Mouse (Mus musculus): ENCODE measurements around the gene Pet100.

Pet100 gene

DNA sequence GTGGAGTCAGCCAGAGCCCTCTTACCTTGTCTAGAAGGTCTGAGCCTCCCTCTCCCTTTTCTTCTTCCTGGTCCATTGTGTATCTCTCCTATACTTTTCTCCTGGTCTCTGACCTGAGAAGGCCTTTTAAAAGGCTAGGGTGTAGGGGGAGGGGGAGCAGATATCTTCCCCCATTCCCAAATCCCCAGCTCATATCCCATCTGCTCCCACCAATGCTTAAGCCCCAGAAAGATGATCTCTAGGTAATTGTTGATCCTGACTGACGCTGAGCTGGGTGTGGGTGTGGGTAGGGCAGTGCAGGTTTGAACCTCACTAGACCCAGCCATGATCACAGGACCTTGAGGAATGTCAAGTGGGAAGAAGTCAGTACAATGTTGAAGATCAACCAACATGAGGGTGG lies 4.1 kb downstream of the Pet100 start, which contains the start of gene Pcp2:
Pcp2 (minus strand) TSS at position 101 of the 400 bp plus-strand sequence.
- no peak for DNase-seq (ENCODE audit: low spot score in 2 of 2)

DNA sequence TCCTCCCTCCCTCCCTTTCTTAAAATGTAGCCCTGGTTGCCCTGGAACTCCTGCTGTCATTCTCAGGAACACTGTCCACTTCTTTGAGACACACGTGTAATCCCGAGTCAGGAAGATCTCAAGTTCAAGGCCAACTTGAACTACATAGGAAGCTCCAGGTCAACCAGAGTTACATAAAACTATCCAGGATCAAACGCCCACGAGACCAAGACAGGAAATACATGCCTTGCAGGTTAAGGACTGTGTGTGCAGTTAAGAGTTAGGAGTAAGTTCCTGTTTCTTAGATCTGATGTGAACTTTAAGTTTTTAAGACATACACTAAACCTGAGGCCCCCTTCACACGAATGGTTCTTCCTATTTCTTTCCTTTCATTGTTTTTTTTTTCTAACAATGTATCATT lies 5.6 kb downstream of the Pet100 start:
- no peak for DNase-seq (ENCODE audit: low spot score in 2 of 2)

DNA sequence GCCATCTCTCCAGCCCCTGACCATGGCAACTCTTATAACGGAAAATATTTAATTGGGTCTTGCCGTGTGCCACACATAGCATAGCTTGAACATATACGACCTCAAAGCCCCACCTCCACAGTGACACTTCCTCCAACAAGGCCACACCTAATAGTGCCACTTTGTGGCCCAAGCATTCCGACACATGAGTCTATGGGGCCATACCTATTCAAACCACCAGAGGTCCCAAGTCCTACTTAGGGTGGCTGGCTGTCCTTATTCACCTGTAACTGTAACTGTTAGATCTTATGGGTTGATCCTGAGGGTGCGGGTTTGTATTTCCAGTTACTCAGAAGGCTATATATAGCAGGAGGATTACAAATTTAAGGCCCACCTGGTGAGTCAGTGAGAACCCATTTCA lies 6.7 kb downstream of the Pet100 start:
- DNase-seq (ENCODE audit: low spot score in 2 of 2): no peak

DNA sequence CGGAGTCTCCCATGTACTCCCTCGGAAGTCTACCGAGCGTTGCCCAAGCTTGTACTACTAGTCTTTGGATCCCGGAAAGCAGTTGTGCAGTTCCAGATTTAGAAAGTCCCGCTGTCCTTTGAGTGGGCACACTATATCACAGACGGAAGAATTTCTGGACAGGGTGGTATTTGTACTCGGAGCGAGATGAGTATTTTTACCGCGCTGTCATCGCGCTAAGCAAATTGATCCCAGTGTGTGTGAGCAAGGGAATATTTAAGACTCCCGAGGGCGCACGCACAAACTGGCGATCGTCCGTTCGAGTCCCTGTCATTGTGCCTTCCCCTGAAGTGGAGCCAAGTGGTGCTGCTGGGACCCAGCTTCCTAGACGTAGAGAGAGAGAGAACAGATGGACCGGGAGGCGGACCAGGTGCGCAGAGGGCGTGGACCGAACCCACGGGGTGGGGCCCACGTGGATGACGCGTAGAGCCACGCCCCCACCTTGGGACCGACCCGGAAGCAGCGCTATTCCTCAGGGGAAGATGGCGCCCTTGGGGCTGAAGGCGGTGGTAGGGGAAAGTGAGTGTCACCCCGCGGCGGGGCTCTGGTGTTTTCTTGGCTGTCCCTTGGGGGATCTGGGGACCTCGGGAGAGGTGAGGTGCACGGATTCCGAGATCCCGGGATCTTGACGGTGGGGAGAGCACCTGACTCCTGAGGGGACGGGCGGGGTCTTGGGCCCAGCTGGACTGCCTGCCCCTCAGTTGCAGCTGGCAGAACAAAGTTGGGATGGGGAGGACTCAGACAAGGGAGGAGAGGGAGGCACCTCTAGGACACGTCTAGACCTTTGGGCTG lies 9.5 kb downstream of the Pet100 start, which contains the start of gene Stxbp2:
Stxbp2 (plus strand) TSS at position 309 of the 831 bp plus-strand sequence.
- DNase-seq (ENCODE audit: low spot score in 2 of 2): peak in 1 of 2 experiments; percentile 65

DNA sequence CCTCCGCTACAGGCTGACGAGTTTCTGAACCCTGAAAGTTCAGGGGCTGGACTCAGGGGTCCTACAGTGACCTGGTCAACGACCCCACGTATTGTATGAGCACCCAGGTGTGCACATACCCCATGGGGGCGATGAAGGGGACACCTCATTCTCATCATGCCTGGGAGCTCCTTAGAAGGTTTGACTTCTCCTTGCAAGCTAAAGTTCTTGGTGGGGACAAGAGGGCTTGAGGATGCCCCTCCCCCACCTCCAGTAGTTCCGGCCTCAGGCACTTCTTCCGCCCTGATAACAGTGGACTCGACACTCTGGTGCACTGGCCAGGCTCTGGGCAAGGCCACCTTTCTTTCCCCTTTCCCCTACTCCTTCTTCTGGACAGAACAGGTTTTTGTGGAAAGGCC lies 10.1 kb downstream of the Pet100 start:
- no peak for DNase-seq (ENCODE audit: low spot score in 2 of 2)

DNA sequence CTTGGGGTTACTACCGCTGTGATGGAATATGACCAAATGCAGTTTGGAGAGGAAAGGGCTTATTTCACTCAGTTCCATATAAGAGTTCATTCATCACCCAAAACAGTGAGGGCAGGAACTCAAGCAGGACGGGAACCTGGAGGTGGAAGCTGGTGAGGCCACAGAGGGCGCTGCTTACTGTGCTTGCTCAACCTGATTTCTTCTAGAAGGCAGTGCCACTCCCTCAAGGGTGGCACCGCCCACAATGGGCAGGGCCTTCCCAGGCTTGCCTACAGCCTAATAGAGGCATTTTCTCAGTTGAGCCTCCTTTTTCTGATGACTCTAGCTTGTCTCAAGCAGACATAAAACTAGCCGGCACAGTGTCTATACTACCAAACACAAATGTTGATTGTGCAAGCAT lies 24.5 kb downstream of the Pet100 start:
- no peak for DNase-seq (ENCODE audit: low spot score in 2 of 2)

DNA sequence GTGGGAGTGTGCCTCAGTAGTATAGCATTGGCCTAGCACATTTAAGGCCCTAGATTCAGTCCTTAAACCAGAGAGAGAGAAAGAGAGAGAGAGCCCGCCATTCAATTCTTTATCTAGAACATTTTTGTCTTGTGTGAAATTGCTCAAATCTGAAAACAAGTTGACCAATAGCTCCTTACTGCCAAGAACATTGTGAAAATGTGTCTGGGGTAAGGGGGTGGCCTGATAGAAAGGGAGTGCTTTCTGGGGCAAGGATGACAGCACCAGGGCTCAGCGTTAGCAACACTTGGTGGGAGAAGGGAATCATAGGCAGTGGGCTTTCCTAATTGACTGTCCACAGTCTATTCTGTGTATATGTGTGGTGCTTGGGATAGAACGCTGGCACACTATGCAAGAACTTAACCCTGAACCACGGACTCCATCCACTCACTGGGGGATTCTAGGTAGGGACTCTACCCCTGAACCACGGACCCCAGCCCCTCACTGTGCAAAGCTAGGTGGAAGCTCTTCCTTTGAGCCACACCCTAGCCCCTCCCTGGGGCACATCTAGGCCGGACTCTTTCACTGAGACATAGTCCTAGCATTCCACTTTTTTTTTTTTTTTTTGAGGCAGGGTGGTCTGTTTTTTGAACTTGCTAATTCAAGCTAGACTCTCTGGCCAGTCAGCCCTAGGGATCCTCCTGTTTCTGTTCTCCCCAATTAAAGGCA lies 25.6 kb downstream of the Pet100 start:
- DNase-seq (ENCODE audit: low spot score in 2 of 2): no peak

DNA sequence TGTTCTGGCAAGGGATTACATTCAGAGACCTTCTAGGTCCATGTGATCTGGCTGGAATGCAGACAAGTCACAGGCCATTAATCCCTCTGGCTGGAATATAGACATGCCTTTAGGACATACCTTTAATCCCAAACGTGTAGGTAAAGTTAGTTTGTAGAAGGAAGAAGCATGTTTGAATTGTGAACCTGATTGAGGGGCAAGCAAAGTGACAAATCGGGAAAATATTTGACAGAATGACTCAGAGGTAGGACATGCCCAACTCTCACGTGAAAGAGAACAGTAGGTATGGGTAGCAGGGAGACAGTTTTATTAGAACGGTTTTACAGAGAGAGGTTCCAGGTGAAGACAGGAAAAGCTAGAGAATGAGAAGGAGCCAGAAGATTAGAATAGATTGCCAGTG lies 26.2 kb downstream of the Pet100 start:
- DNase-seq (ENCODE audit: low spot score in 2 of 2): no peak

DNA sequence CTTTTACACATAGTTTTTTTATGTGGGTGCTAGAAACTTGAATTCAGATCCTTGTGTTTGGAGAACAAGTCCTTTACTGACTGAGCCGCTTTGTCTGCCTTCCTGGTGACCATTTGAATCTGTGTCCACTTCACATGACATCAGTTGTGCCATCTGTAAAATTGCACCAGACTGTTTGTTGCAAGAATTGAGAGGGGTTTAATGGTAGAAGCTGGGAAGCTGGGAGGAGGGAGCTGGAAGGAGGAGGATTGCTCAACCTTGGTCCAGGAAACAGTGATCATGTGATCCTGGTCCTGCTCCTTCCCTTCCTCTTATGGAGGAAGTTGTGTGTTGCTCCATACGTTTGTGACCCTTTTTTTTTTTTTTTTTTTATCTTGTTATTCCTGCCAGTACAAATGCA lies 26.9 kb downstream of the Pet100 start:
- DNase-seq (ENCODE audit: low spot score in 2 of 2): no peak

DNA sequence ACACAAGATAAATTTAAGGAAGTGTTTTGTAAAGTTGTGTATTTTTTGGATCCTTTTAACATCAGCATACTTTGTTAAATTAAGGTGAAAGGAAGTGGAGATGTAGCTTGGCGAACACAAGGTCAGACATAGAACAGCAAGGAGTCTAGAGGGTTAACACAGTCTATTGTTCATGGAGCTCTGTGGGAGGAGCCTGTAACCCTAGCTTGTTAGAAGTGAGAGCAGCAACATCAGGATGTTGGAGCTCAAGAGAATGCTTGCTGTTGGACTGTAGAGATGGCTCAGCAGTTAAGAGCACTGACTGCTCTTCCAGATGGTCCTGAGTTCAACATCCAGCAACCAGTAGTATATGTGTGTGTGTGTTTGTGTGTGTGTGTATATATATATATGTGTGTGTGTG lies 27.6 kb downstream of the Pet100 start:
- no peak for DNase-seq (ENCODE audit: low spot score in 2 of 2)

DNA sequence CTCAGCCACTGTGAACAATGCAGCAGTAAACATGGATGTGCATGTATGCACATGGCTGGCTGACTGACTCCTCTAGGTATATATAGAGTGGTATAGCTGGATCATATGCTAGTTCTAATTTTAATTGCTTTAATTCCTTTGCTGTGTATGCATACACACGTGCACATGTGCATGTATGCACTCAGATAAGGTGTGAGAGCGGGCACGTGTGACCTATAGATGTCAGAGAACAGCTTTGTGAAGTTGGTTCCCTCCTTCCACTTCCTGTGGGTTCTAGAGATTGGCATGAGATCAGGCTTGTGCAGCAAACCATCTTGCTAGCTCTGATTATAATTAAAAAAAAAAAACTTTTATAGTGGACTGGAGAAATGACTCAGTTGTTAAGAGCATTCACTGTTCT lies 31.5 kb downstream of the Pet100 start:
- DNase-seq (ENCODE audit: low spot score in 2 of 2): no peak

DNA sequence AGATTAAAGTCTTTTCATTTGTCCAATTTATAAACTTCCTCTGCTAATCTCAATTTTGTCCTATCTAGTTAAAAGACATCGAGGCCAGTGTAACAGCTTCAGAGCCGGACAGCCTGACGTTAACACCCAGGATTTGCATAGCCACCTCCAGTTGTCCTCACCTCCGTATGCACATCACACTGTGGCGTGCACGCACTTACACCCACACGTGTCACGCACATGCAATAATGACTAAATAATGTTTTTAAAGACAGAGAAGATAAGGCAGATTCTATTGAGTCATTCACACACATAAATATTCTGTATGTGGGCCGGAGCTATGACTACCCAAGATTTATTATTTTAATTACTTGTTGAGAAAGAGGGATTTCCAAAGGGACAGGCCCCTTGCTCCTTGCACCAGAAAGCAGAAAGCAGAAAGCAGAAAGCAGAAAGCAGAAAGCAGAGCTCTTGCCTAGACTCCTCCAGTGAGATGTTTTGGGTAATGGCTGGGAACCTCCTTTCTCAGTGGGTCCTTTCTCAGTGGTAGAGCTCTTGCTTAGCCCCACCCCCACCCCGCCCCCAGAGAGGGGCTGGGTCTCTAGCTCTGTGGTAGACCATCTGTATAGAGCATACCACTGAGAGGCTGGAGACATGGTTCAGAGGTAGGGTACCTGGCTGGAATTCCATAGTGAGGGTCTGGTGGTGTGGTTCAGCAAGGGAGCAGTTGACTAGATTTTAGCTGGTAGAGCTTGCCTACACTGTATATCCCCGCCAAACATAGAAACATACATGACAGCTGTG lies 33.6 kb downstream of the Pet100 start:
- no peak for DNase-seq (ENCODE audit: low spot score in 2 of 2)

DNA sequence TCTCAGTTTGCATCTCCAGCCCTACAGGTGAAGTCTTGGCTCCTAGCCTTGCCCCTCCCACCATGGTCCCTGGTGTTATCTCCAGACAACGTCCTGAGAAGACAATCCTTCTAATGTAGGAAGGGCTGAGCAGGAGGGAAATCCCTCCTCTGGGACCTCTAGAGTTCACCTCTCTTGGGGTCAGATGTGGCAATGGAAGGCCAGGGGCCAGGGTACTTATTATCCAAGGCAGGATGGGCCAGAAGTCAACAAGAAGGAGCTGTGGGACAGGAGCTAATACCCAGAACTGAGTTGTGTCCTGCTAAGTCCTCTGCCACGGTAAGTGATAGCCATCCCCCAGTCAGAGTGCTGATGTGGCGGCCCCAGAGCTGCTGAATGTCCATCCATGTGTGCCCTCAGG lies 34.2 kb downstream of the Pet100 start, which contains the start of gene Retn:
Retn (plus strand) TSS at position 245 of the 400 bp plus-strand sequence.
- DNase-seq (ENCODE audit: low spot score in 2 of 2): no peak

DNA sequence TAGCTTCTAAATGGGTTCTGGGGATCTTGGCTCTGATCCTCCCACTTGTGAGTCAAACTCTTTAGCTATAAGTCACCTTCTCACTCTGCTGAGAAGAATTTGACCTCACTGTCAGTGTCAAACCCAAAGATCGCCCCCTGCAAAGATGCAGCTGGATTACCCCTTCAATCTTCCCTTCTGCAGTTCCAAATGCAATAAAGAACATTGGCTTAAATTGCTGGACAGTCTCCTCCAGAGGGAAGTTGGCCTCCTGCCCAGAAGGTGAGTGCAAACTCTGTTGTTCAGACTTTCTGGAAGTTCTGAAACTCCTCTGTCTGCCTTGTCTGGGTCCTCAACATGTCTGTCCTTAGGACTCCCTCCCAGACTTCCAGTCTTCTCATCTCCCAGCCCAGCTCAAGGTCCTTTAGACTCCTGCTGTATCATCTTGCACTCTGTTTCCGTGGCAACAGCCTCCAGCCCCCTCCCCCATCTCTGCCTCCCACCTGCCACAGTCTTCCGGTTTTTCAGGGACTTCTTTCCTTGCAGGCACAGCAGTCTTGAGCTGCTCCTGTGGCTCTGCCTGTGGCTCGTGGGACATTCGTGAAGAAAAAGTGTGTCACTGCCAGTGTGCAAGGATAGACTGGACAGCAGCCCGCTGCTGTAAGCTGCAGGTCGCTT lies 35.5 kb downstream of the Pet100 start:
- peak; percentile 48 to 58 for DNase-seq (ENCODE audit: low spot score in 2 of 2)

DNA sequence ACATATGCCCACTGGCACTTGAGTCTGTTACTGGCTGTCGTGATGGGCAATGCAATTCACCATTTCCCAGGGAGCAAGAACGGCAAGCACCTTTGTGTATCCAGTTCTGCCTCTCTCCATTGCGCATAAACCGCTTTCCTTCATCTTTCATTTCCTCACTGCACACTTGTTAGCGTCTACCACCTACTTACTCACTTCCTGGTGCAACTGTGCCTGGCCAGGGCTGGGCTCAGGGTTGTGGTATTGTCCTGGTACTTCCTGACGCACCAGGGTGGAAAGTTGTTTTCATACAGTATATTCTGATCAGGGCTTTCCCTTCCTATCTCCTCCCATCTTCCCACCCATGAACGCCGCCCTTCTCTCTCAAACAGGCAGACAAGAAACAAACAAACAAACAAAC lies 39.5 kb downstream of the Pet100 start:
- DNase-seq (ENCODE audit: low spot score in 2 of 2): no peak

DNA sequence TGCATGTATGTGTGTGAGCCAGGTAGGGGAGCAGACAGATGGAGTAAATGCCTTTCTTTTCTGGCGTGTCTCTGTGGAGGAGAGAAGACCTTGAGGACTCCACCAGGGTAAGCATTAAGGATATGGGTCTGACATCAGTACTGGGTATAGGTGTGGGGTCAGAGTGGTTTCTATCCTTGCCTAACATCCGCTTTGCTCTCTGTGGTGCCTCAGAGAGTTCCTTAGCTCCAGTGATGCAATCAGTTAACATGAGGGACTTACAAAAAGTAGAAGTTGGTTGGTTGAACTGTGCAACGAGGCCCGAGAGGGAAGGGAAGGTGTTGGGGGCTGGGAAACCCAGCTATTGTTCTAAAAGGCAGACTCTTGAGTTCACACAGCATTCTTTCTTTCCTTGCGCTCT lies 43.1 kb downstream of the Pet100 start:
- DNase-seq (ENCODE audit: low spot score in 2 of 2): no peak

DNA sequence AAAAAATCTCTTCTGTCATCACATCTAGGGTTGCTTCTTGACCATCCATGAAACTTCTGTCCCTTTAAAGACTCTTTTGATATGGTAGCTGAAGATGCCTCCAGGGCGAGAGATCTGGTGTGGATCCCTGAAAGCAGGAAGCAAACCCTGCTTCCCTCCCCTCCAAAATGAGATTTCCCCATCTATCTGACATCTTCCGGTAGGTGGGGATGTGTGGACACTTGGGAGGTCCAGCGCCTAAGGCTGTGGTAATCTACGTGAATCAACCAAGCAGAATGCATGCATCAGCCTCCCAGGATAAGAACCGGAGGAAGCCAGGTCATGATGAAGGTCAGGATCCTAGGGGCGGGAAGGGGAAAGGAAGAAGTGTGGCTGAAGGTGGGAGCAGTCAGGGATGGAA lies 44.2 kb downstream of the Pet100 start, which contains the start of gene Mcemp1:
Mcemp1 (plus strand) TSS at position 248 of the 400 bp plus-strand sequence.
- DNase-seq (ENCODE audit: low spot score in 2 of 2): no peak

DNA sequence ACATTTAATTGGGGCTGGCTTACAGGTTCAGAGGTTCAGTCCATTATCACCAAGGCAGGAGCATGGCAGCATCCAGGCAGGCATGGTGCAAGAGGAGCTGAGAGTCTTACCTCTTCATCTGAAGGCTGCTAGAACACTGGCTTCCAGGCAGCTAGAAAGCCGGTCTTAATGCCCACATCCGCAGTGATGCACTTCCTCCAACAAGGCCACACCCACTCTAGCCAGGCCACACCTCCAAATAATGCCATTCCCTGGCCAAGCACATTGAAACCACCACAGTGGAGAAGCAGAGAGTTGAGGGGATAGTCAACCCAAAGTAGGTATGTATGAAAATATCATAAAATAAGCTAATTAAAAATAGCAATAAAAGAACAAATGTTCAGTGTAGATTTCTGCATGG lies 49.0 kb downstream of the Pet100 start:
- no peak for DNase-seq (ENCODE audit: low spot score in 2 of 2)

DNA sequence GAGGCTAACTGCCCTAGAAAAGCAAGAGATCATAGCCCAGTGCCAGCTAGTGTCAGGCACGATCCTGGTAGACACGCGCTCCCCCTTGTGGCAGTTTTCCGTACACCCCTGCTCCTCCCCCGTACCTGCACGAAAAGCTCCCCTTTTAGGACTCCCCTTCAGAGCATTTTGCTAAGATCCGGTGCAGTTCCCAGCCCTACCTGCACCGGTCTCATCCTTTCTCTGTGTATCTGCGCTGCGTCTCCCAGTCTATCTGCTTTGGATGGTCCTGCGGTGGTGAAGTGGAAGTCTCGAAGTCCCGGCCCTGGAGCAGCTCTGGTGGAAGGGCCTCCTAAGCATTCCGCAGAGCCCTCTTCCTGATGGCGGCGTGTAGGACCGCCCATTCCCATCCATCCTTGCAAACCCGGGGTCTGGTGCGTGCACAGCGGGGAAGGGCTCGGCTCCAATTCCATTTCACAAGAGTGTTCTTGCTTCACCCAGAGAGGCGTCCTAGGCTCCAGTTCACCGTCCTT lies 50.7 kb downstream of the Pet100 start, which contains the start of gene Fcor:
Fcor (minus strand) TSS at position 383 of the 512 bp plus-strand sequence.
- peak; percentile 72 to 84 for DNase-seq (ENCODE audit: low spot score in 2 of 2)

DNA sequence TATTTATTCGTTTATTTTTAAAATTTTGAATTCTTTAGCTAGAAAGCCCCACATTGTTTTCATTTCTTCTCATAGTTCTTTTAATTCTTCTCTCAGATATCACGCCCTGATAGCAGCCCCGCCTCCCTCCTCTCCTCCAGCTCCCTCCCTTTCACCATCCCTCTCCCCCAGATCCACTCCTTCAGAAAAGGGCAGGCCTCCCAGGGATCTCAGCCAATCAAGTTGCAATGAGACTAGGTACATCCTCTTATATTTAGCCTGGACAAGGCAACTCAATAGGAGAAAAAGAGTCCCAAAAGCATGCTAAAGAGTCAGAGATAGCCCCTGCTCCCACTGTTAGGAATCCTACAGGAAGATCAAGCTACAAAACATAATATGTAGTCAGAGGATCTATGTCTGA lies 53.3 kb downstream of the Pet100 start:
- DNase-seq (ENCODE audit: low spot score in 2 of 2): no peak
